Mouse (Mus musculus) G1E (cell line): ENCODE results near the gene Flot2.

Experiments
- CTCF ChIP-seq: IDR thresholded peaks from 2 replicates; pipeline ENCODE4 v1.5.1; 2012; ENCODE audit warnings: low read depth, low read length, inconsistent platforms, mixed read lengths
- GATA1 ChIP-seq: IDR thresholded peaks from 2 replicates; pipeline ENCODE4 v1.6.1; 2012; ENCODE audit warnings: borderline replicate concordance, low read length, inconsistent platforms, mixed read lengths
- GATA2 ChIP-seq: IDR thresholded peaks from 2 replicates; pipeline ENCODE4 v1.6.1; 2012; ENCODE audit warnings: low read depth, low read length, inconsistent platforms, borderline replicate concordance
- POLR2AphosphoS5 ChIP-seq: IDR thresholded peaks from 2 replicates; pipeline ENCODE4 v1.6.1; 2012; ENCODE audit warnings: low read depth, low read length, inconsistent platforms; ENCODE audit not compliant: insufficient replicate concordance
- TAL1 ChIP-seq: conservative IDR thresholded peaks from 2 replicates; pipeline ENCODE4 v1.6.1; 2012; ENCODE audit warnings: low read depth, low read length, inconsistent platforms, mixed read lengths

DNA sequence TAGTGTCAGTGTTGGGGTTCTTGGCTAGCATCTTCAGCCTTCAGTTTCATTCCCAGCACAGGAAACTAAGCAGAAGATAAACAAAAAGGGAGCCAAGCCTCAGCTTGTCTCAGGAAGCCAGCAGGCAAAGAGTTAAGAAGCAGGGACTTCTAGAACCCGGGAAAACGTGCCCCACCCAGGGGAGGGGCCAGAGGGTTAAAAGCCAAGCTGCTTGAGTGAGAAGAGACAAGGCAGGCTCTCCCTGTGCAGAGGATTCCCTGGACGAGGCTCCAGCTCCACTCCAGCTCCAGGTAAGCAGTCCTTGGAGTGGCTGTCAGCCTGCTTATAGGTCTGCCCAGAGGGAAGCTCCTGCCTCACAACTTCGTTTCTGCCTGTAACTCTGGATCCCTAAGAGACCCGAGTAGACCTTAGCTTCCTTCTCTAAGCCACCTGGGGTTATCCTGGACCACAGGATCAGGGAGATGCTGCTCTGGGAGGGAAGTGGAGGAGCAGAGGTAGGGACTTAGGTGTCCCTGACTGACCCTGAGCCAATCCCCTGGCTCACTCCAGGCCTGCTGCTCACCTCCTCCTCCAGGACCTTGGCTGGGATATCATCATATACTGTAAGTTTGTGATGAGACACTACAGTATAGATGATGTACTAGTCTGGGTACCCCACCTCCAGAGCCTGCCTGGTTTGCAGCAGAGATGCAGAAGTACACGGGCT lies 34.8 kb downstream of the Flot2 start:
- TF ChIP-seq CTCF (no peak), GATA2 (no peak), GATA1 (no peak), POLR2AphosphoS5 (no peak), TAL1 (no peak)
